Mouse (Mus musculus) intestine, embryonic 15.5 days (tissue): ENCODE results near the gene Tbc1d32. TPM values are rescaled to one million over a fixed set of nuclear protein-coding genes. Genes with fewer than 3 reads are reported as not detected.

Experiments
- ATAC-seq: fragments of 200-750 bp; cut with Nextera tagmentation; 2 replicates; pipeline ENCODE4 v1.8.0; 2017; ENCODE audit warnings: moderate TSS enrichment, moderate library complexity
- H3K27ac ChIP-seq: fragments of 300-500 bp; sonication (generic); 2 replicates; pipeline ENCODE4 v1.5.1; 2015; ENCODE audit warnings: mild to moderate bottlenecking, inconsistent platforms
- H3K27me3 ChIP-seq: fragments of 300-500 bp; sonication (generic); replicated peaks from 2 replicates; pipeline ENCODE4 v1.6.1; 2015; ENCODE audit warnings: inconsistent platforms
- H3K36me3 ChIP-seq: fragments of 300-500 bp; sonication (generic); 2 replicates; pipeline ENCODE4 v1.6.1; 2015; ENCODE audit warnings: inconsistent platforms
- H3K4me1 ChIP-seq: fragments of 300-500 bp; sonication (generic); replicated peaks from 2 replicates; pipeline ENCODE4 v1.6.1; 2015; ENCODE audit warnings: inconsistent platforms
- H3K4me2 ChIP-seq: fragments of 300-500 bp; sonication (generic); replicated peaks from 2 replicates; pipeline ENCODE4 v1.6.1; 2015; ENCODE audit warnings: mild to moderate bottlenecking, inconsistent platforms
- H3K4me3 ChIP-seq: fragments of 300-500 bp; sonication (generic); replicated peaks from 2 replicates; pipeline ENCODE4 v1.5.1; 2015; ENCODE audit warnings: inconsistent platforms
- H3K9ac ChIP-seq: fragments of 300-500 bp; sonication (generic); 2 replicates; pipeline ENCODE4 v1.6.1; 2015; ENCODE audit warnings: inconsistent platforms
- H3K9me3 ChIP-seq: fragments of 300-500 bp; sonication (generic); 2 replicates; pipeline ENCODE4 v1.6.1; 2016; ENCODE audit warnings: inconsistent platforms
- WGBS: fragments of 180-500 bp; shearing (Covaris S2); methylation state at CpG from one replicate; pipeline ENCODE4 v1.1.7; 2015; 5-methylcytosine and 5-hydroxymethylcytosine counted together
- polyA plus RNA-seq: library from polyadenylated mRNA; unstranded; fragments of >200 nt; fragmentation: Nextera tagmentation; extraction: Ambion mirVana; gene quantifications from 2 replicates; pipeline ENCODE4 v1.2.1, GENCODE M21; 2015

The Tbc1d32 gene
- polyA plus RNA-seq, 1 experiment from 2014 or later: 2.8 TPM

- Histone ChIP-seq H3K4me1 (no peaks in the 10 kb centered on the region), H3K27me3 (no peaks in the 10 kb centered on the region), H3K9me3 (no peaks in the 10 kb centered on the region), H3K9ac (no peak overlapping the region), H3K27ac (no peak overlapping the region), H3K36me3 (no peaks in the 10 kb centered on the region), H3K4me2 (no peak overlapping the region), H3K4me3 (no peak overlapping the region)
- WGBS: 87% methylated on average over 4 of the region's 4 CpGs
- ATAC-seq: no peak
These were observed 62.7 kb downstream of the Tbc1d32 start for GRCm38 (mm10) chr10:56165758-56166157.

GRCm38 (mm10) chr10:56164411-56164810 is 64.1 kb downstream of the Tbc1d32 start:
- H3K9ac ChIP-seq: no peak overlapping the region
- ATAC-seq: no peak
- H3K9me3 ChIP-seq: no peaks in the 10 kb centered on the region
- H3K4me1 ChIP-seq: no peaks in the 10 kb centered on the region
- WGBS: 69% methylated on average over 3 of the region's 3 CpGs
- H3K4me3 ChIP-seq: no peak overlapping the region
- H3K4me2 ChIP-seq: no peak overlapping the region
- no peaks in the 10 kb centered on the region for H3K36me3 ChIP-seq
- no peaks in the 10 kb centered on the region for H3K27me3 ChIP-seq
- H3K27ac ChIP-seq: no peak overlapping the region

- Histone ChIP-seq H3K4me2 (no peak overlapping the region), H3K4me1 (no peaks in the 10 kb centered on the region), H3K4me3 (no peak overlapping the region), H3K9ac (no peak overlapping the region), H3K27ac (no peak overlapping the region), H3K9me3 (no peaks in the 10 kb centered on the region), H3K36me3 (no peaks in the 10 kb centered on the region), H3K27me3 (no peaks in the 10 kb centered on the region)
- ATAC-seq: no peak
- WGBS: 80% methylated on average over 2 of the region's 2 CpGs
These were observed 69.7 kb downstream of the Tbc1d32 start for GRCm38 (mm10) chr10:56158748-56159147.

GRCm38 (mm10) chr10:56158207-56158606 is 70.3 kb downstream of the Tbc1d32 start:
- Histone ChIP-seq H3K36me3 (no peaks in the 10 kb centered on the region), H3K4me1 (no peaks in the 10 kb centered on the region), H3K27ac (no peak overlapping the region), H3K9me3 (no peaks in the 10 kb centered on the region), H3K4me3 (no peak overlapping the region), H3K9ac (no peak overlapping the region), H3K4me2 (no peak overlapping the region), H3K27me3 (no peaks in the 10 kb centered on the region)
- 81% methylated on average over 3 of the region's 3 CpGs for WGBS
- no peak for ATAC-seq

GRCm38 (mm10) chr10:56156956-56157355 is 71.5 kb downstream of the Tbc1d32 start:
- Histone ChIP-seq H3K9me3 (no peaks in the 10 kb centered on the region), H3K27ac (no peak overlapping the region), H3K27me3 (no peaks in the 10 kb centered on the region), H3K4me3 (no peak overlapping the region), H3K9ac (no peak overlapping the region), H3K36me3 (no peaks in the 10 kb centered on the region), H3K4me2 (no peak overlapping the region), H3K4me1 (no peaks in the 10 kb centered on the region)
- ATAC-seq: no peak
- WGBS: 88% methylated on average over 3 of the region's 3 CpGs

- H3K9ac ChIP-seq: no peak overlapping the region
- H3K27ac ChIP-seq: no peak overlapping the region
- H3K4me2 ChIP-seq: no peak overlapping the region
- no peak for ATAC-seq
- 96% methylated on average over 3 of the region's 3 CpGs for WGBS
- H3K4me1 ChIP-seq: no peaks in the 10 kb centered on the region
- H3K36me3 ChIP-seq: no peaks in the 10 kb centered on the region
- no peak overlapping the region for H3K4me3 ChIP-seq
- no peaks in the 10 kb centered on the region for H3K9me3 ChIP-seq
- no peaks in the 10 kb centered on the region for H3K27me3 ChIP-seq
These were observed 79.6 kb downstream of the Tbc1d32 start for GRCm38 (mm10) chr10:56148920-56149319.

GRCm38 (mm10) chr10:56137191-56137590 is 91.3 kb downstream of the Tbc1d32 start:
- Histone ChIP-seq H3K27me3 (no peaks in the 10 kb centered on the region), H3K27ac (no peak overlapping the region), H3K4me2 (no peak overlapping the region), H3K4me1 (no peaks in the 10 kb centered on the region), H3K9me3 (no peaks in the 10 kb centered on the region), H3K9ac (no peak overlapping the region), H3K4me3 (no peak overlapping the region), H3K36me3 (no peaks in the 10 kb centered on the region)
- no peak for ATAC-seq
- 92% methylated on average over 5 of the region's 5 CpGs for WGBS

GRCm38 (mm10) chr10:56129642-56130041 is 98.8 kb downstream of the Tbc1d32 start:
- Histone ChIP-seq H3K27ac (no peak overlapping the region), H3K4me1 (no peaks in the 10 kb centered on the region), H3K36me3 (no peaks in the 10 kb centered on the region), H3K27me3 (no peaks in the 10 kb centered on the region), H3K4me3 (no peak overlapping the region), H3K4me2 (no peak overlapping the region), H3K9me3 (no peaks in the 10 kb centered on the region), H3K9ac (no peak overlapping the region)
- WGBS: 81% methylated on average over 2 of the region's 2 CpGs
- no peak for ATAC-seq

GRCm38 (mm10) chr10:56126972-56127371 is 101.5 kb downstream of the Tbc1d32 start:
- ATAC-seq: no peak
- no peaks in the 10 kb centered on the region for H3K36me3 ChIP-seq
- H3K9me3 ChIP-seq: no peaks in the 10 kb centered on the region
- WGBS: 89% methylated on average over 1 of the region's 1 CpGs
- H3K4me2 ChIP-seq: no peak overlapping the region
- H3K27me3 ChIP-seq: no peaks in the 10 kb centered on the region
- no peak overlapping the region for H3K27ac ChIP-seq
- no peaks in the 10 kb centered on the region for H3K4me1 ChIP-seq
- H3K9ac ChIP-seq: no peak overlapping the region
- H3K4me3 ChIP-seq: no peak overlapping the region

- H3K9ac ChIP-seq: peak overlapping the region; percentile 64
- 19% methylated on average over 25 of the region's 27 CpGs for WGBS
- peak overlapping the region; percentile 63 for H3K4me3 ChIP-seq
- H3K27me3 ChIP-seq: no peaks in the 10 kb centered on the region
- 0 out of 2 replicates have a peak, but pooled peaks cover 7% of the 10 kb centered on the region for H3K4me1 ChIP-seq
- peak; percentile 79 for ATAC-seq
- peak overlapping the region; percentile 89 for H3K4me2 ChIP-seq
- no peaks in the 10 kb centered on the region for H3K9me3 ChIP-seq
- no peaks in the 10 kb centered on the region for H3K36me3 ChIP-seq
- peak overlapping the region; percentile 38; the same call in 1 of the 2 replicates for H3K27ac ChIP-seq
These were observed 112.8 kb downstream of the Tbc1d32 start for GRCm38 (mm10) chr10:56115636-56116180.

GRCm38 (mm10) chr10:56114951-56115635 is 113.4 kb downstream of the Tbc1d32 start:
- Histone ChIP-seq H3K27me3 (no peaks in the 10 kb centered on the region), H3K4me1 (0 out of 2 replicates have a peak, but pooled peaks cover 7% of the 10 kb centered on the region), H3K4me3 (peak overlapping the region; percentile 63), H3K36me3 (no peaks in the 10 kb centered on the region), H3K4me2 (peak overlapping the region; percentile 89), H3K9me3 (no peaks in the 10 kb centered on the region), H3K27ac (peak overlapping the region; percentile 38; the same call in 1 of the 2 replicates), H3K9ac (peak overlapping the region; percentile 64)
- WGBS: under 1% methylated on average over 50 of the region's 50 CpGs
- ATAC-seq: peak; percentile 93

GRCm38 (mm10) chr10:56106996-56107334 is 121.5 kb downstream of the Tbc1d32 start:
- peak overlapping the region; percentile 45 for H3K4me2 ChIP-seq
- H3K9me3 ChIP-seq: no peaks in the 10 kb centered on the region

More at GRCm38 (mm10) chr10:56106996-56107334, 121.5 kb downstream of the Tbc1d32 start:
- Histone ChIP-seq H3K27me3 (no peaks in the 10 kb centered on the region), H3K36me3 (no peaks in the 10 kb centered on the region), H3K27ac (no peak overlapping the region), H3K4me3 (peak overlapping the region; percentile 25), H3K4me1 (no peaks in the 10 kb centered on the region), H3K9ac (no peak overlapping the region)
- 53% methylated on average over 1 of the region's 1 CpGs for WGBS
- peak; percentile 72; the same call in 1 of the 2 replicates for ATAC-seq
